Mouse (Mus musculus) neutrophil, adult 5-6 weeks (primary cell): ENCODE results near the gene Aldh2. TPM values are rescaled to one million over a fixed set of nuclear protein-coding genes. Genes with fewer than 3 reads are reported as not detected.
A peak's percentile ranks its signal among the peaks of the same experiment; 100 is the strongest.
"Not testable (repeated sequence)": the region's sequence is repeated elsewhere in the genome, so short reads cannot be mapped to it uniquely, and the experiment has no call there.

Experiments
- ATAC-seq: fragments of 151-379, 151-347 bp; 2 replicates; pipeline ENCODE4 v1.8.0; 2017; ENCODE audit warnings: mild to moderate bottlenecking, moderate TSS enrichment; ENCODE audit not compliant: insufficient number of reproducible peaks, poor library complexity, low FRiP score, severe bottlenecking; ENCODE audit errors: extremely low read depth
- total RNA-seq: library from RNA; stranded (forward); fragments of 200-1000 nt; gene quantifications from 2 replicates; pipeline ENCODE4 v1.2.3, GENCODE M21; 2017

Gene Aldh2
- 253 and 275 TPM in 2 replicates for total RNA-seq

- ATAC-seq: peak; percentile 62
Observed at GRCm38 (mm10) chr5:121593451-121594401, at the start of gene Aldh2. Gene Aldh2 (minus strand): TSS chr5:121593824.

- ATAC-seq: no peak
Observed at GRCm38 (mm10) chr5:121639601-121640000, 46.0 kb upstream of the Aldh2 start.

DNA sequence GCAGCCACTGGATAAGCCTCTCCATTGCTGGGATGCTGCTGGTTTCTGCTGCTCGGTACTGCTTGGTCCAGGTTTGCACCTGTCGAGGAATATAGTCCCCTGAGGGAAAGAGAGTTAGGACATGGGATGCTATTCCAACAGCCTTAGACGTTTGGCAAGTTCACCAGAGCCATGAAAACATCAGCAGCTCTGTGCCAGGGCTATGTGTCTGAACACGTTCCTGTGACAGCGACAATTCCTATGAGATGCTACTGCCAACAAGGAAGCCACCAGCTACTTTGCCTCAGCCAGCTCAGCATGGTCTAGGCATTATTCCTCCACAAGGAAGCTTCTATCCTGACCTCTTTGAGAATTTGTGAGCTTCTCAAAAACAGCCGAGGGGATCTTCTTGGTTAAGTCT lies 43.7 kb upstream of the Aldh2 start:
- no peak for ATAC-seq

DNA sequence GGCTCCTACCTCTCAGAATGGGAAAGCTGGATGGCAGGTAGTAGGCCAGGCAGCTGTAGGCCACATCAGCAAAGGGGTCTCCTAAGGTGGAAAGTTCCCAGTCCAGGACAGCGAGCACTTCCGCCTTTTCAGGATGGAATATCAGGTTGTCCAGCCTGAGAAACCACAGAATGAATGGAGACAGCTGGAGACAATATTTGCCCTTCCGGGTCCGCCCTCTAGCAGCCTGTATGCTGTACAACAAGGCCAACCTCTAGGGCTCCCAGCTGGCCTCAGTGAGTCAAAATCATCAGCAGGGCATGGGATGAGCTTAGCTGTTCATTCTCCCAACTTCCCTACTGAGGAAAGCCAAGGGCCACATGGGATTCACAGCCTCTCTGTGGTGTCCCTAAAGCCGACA lies 41.0 kb upstream of the Aldh2 start:
- ATAC-seq: no peak

GRCm38 (mm10) chr5:121632804-121633203 lies 39.2 kb upstream of the Aldh2 start:
- no peak for ATAC-seq

DNA sequence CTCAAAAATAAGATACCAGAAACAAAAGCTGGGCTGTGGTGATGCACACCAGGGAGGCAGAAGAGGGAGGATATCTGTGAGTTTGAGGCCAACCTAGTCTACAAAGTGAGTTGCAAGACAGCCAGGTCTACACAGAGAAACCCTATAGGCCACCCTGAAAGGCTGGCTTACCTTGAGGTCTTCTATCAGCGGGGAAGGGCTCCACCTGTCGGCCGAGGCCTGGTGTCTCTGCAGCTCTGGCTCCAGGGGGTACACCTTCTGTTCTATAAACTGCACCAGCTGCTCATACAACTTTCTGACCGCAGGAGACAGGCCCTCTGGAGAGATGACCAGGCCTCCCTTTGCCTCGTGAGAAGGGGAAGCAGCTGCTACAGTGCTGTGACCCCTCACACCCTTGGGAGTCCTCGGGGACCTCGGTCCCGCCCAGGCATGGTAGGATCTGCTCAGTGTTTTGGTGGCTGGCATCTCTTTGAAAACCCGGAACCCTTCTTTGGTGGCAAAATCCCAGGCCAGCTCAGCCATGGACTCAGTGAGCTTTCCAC lies 37.6 kb upstream of the Aldh2 start:
- ATAC-seq: not testable (repeated sequence)

- peak; percentile 70 for ATAC-seq
Observed at GRCm38 (mm10) chr5:121627871-121628270, 34.2 kb upstream of the Aldh2 start.

DNA sequence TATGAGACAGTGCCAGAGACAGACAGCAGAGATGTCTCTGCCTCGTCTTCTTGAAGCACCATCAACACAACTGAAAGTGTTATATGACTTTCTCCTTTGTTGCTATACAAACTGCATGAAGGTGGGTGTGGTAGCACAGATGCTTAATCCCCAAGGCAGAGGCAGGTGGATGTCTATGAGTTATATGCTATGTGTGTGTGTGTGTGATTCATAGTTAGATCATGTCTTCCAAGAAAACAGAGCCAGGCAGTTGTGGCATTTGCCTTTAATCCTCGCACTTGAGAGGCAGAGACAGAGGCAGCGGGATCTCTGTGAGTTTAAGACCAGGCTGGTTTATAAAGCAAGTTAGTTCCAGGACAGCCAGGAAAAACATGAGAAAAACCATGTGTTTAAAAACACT lies 29.6 kb upstream of the Aldh2 start:
- ATAC-seq: no peak

GRCm38 (mm10) chr5:121621102-121621501 lies 27.5 kb upstream of the Aldh2 start:
- no peak for ATAC-seq

DNA sequence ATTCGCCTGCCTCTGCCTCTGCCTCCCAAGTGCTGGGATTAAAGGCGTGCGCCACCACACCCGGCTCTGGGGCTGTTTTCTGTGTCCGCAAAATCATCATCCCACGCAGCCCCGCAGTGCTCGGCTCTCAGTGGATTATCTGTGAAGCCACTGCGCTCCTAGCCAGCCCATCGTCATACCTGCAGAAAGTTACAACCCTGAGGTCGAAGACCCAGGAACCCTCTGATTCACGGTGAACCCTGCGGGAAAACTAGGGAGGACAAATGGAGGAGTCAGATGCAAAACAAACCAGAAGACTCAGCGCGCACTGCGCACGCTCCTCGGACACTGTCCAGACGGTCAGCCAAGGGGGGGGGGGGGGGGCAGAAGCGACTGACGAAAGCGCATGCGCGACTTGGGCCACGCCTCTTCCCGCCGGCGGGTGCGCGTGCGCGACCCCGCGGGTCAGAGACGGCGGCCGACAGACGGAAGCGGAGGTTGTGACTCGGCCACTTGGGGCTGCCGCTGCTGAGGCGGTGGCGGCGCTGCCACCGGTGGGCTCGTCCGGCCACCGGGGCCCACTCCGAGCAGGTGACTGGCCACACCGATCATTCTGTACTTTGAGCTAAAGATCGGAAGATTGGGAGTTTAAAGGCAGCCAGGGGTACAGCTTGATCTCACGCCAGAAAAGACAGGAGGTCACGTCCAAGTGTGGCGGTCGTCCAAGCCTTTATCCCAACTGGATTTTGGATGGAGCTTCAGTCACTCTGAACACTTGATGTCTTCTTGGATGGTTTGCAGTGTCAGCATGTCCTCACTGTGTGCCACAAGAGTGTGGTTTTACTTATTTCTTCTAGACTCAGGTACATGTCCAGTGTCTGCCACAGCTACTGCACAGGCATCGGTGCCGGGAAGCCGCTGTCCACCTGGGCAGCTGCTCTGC lies 25.2 kb upstream of the Aldh2 start, which contains the start of gene Acad12:
Acad12 (minus strand) TSS at position 347 of the 922 bp plus-strand sequence.
- peak; percentile 74 for ATAC-seq

GRCm38 (mm10) chr5:121614921-121615320 lies 21.3 kb upstream of the Aldh2 start:
- ATAC-seq: not testable (repeated sequence)

- no peak for ATAC-seq
Observed at GRCm38 (mm10) chr5:121612036-121612435, 18.4 kb upstream of the Aldh2 start.

DNA sequence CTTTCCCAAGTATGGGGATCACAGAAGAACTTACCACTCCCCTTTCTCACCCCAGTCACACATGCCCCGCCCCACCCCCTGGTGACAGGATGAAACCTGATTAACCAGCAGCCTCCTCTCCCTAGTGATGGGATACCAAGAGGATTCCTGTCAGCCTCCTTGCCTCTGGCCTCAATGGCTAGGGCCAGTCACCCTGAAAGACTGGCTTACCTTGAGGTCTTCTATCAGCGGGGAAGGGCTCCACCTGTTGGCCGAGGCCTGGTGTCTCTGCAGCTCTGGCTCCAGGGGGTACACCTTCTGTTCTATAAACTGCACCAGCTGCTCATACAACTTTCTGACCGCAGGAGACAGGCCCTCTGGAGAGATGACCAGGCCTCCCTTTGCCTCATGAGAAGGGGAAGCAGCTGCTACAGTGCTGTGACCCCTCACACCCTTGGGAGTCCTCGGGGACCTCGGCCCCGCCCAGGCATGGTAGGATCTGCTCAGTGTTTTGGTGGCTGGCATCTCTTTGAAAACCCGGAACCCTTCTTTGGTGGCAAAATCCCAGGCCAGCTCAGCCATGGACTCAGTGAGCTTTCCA lies 16.0 kb upstream of the Aldh2 start:
- ATAC-seq: peak; percentile 34; the same call in 1 of the 2 replicates

DNA sequence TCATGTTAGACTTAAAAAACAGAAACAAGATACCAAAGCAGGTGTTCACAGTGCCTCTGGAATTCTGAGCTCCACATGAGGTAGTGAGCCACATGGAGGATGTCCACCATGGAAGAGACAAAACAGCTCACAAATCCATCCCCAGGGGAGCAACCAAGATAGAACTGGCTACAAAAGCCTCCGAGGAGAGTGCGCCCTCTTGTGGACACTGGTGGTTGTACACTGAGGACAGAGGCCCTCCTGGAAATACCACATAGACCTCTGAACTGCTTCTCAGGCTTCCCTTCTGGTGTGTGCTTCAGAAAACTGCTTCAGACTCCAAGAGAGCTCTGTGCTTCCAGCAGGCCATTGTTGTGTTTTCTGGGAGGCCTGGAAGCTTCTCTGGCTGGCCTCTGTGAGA lies 12.5 kb upstream of the Aldh2 start:
- ATAC-seq: peak; percentile 60; the same call in 1 of the 2 replicates

- ATAC-seq: not testable (repeated sequence)
Observed at GRCm38 (mm10) chr5:121603815-121604214, 10.2 kb upstream of the Aldh2 start.

DNA sequence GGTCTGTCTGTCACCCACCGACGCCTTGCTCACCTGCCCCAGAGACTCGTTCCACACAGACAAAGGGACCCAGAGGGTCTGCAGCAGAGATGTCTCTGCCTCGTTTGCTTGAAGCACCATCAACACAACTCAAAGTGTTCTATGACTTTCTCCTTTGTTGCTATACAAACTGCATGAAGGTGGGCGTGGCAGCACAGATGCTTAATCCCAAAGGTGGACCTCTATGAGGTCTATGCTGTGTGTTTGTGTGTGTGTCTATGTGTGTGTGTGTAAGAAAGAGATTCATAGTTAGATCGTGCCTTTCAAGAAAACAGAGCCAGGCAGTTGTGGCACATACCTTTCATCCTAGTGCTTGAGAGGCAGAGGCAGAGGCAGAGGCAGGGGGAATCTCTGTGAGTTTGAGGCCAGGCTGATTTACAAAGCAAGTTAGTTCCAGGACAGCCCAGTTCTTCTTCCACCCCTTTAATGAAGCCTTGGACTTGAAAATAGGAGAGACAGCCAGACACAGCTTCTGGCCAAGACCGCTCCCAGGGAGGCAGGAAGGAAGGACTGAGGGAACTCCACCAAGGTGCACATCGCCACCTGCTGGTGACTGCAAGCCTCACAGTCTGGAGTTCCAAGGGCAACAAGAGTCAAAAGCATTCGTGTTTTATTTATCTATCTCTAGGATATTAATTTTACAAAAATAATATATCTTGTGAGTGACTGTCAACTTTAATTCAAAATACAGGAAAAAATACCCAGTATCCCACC lies 8.1 kb upstream of the Aldh2 start:
- peak; percentile 89 for ATAC-seq

DNA sequence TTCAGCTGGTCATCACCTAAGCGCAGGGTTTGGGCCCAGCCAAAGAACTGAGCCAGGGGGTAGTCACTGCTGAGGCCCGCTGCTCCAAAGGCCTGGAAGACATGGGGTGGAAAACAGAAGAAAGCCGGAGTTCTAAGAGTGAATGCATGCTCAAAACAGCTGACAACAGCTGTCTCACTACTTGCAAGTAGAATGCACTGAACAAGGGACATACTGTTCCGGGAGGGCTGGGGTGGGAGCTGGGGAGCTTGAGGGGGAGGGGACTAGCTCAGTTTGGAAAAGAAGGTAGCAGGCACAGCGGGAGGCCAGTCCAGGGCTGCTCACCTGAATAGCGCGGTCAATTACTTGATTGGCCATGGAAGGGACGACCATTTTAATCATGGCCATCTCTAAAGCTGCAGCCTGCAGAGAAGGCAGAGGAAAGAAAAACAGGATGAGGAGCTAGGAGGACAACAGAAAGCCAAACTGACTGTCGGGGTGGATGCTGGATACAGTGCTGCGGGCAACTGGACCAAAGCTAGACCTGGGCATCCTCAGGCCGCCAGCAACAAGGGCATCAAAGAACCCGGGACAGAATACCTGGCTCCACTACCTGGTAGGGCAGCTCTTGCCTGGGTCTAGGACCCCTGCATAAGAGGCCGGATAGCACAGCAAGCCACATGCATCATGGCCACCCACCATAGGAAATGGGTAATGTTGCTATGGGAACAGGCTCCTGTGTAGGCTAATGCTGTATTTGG lies 5.4 kb upstream of the Aldh2 start:
- no peak for ATAC-seq
